Mouse (Mus musculus): ENCODE data around the gene Git2.

Git2 gene

GRCm38 (mm10) chr5:114775056-114775979 is at the start of gene Git2:
TSS of gene Git2 (minus strand) at chr5:114775517.
- peak in 1 of 2 experiments; percentile 43 for DNase-seq (ENCODE audit: low spot score in 2 of 2)

- DNase-seq (ENCODE audit: low spot score in 2 of 2) = no peak
Observed at GRCm38 (mm10) chr5:114824197-114824596, 48.9 kb upstream of the Git2 start.

GRCm38 (mm10) chr5:114822796-114823688 is 47.7 kb upstream of the Git2 start, which contains the start of gene 1500011B03Rik:
TSS of gene 1500011B03Rik (minus strand) at chr5:114823468.
- DNase-seq (ENCODE audit: low spot score in 2 of 2) = peak; percentile 51

- no peak for DNase-seq (ENCODE audit: low spot score in 2 of 2)
Observed at GRCm38 (mm10) chr5:114818124-114818523, 42.8 kb upstream of the Git2 start.

GRCm38 (mm10) chr5:114816599-114816998 is 41.3 kb upstream of the Git2 start:
- DNase-seq (ENCODE audit: low spot score in 2 of 2) = no peak

GRCm38 (mm10) chr5:114813525-114814181 is 38.3 kb upstream of the Git2 start:
- DNase-seq (ENCODE audit: low spot score in 2 of 2) = peak; percentile 76 to 80

GRCm38 (mm10) chr5:114809826-114810225 is 34.5 kb upstream of the Git2 start:
- no peak for DNase-seq (ENCODE audit: low spot score in 2 of 2)

GRCm38 (mm10) chr5:114809181-114809756 is 34.0 kb upstream of the Git2 start:
- no peak for DNase-seq (ENCODE audit: low spot score in 2 of 2)

GRCm38 (mm10) chr5:114808385-114808784 is 33.1 kb upstream of the Git2 start:
- DNase-seq (ENCODE audit: low spot score in 2 of 2) = no peak

- DNase-seq (ENCODE audit: low spot score in 2 of 2) = no peak
Observed at GRCm38 (mm10) chr5:114807893-114808292, 32.6 kb upstream of the Git2 start.

GRCm38 (mm10) chr5:114807468-114807867 is 32.2 kb upstream of the Git2 start:
- no peak for DNase-seq (ENCODE audit: low spot score in 2 of 2)

GRCm38 (mm10) chr5:114807063-114807462 is 31.7 kb upstream of the Git2 start:
- DNase-seq (ENCODE audit: low spot score in 2 of 2) = no peak

- DNase-seq (ENCODE audit: low spot score in 2 of 2) = no peak
Observed at GRCm38 (mm10) chr5:114806636-114807035, 31.3 kb upstream of the Git2 start.

GRCm38 (mm10) chr5:114805436-114806350 is 30.4 kb upstream of the Git2 start:
- peak; percentile 57 to 63 for DNase-seq (ENCODE audit: low spot score in 2 of 2)

- DNase-seq (ENCODE audit: low spot score in 2 of 2) = no peak
Observed at GRCm38 (mm10) chr5:114804958-114805357, 29.6 kb upstream of the Git2 start.

- no peak for DNase-seq (ENCODE audit: low spot score in 2 of 2)
Observed at GRCm38 (mm10) chr5:114804335-114804734, 29.0 kb upstream of the Git2 start.

- no peak for DNase-seq (ENCODE audit: low spot score in 2 of 2)
Observed at GRCm38 (mm10) chr5:114803231-114803630, 27.9 kb upstream of the Git2 start.

GRCm38 (mm10) chr5:114801841-114802240 is 26.5 kb upstream of the Git2 start:
- no peak for DNase-seq (ENCODE audit: low spot score in 2 of 2)

- DNase-seq (ENCODE audit: low spot score in 2 of 2) = peak in 1 of 2 experiments; percentile 42
Observed at GRCm38 (mm10) chr5:114801049-114801448, 25.7 kb upstream of the Git2 start.

GRCm38 (mm10) chr5:114799848-114800247 is 24.5 kb upstream of the Git2 start:
- DNase-seq (ENCODE audit: low spot score in 2 of 2) = no peak
